Mouse (Mus musculus) stomach, postnatal 0 days (tissue): ENCODE results near the gene Ahcy.

Experiments used
- CTCF ChIP-seq: IDR thresholded peaks from 2 replicates; pipeline ENCODE4 v1.5.1; 2016; ENCODE audit warnings: antibody characterized with exemption, low read depth, mild to moderate bottlenecking, moderate library complexity
- EP300 ChIP-seq: optimal IDR thresholded peaks from 2 replicates; pipeline ENCODE3; 2016; ENCODE audit warnings: antibody characterized with exemption

DNA sequence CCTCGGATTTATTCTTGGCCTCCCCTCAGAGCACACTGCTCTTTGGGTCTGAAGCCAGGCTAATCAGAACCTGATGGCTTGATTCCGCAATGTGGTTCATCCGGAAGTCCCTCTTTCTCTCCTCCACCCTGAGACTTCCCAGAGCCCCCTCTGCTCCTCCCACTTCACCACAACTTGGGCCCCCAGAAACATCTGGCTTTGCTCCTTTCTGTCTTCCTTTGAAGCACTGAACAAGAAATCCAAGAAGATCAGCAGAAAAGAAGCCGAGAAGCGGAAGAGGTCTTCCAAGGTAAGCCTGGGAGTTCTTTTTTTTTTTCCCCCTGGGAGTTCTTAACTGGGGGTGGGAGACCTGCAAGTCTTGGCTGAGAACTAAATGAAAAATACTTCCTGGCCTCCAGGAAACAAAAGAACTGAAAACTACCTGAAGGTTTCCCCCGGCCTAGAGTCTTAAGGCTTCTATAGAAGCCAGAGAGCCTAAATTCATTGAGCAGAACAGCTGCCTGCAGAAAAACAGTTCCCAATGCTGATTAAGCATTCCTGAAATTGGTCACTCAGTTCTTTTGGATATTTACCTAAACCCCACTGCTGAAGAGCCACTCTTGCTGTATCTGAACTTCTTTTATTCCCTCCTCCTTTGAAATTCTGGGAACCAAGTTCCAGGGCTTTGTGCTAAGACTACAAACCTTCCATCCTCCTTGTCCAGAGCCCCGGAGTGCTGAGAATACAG lies 26.7 kb downstream of the Ahcy start:
- TF ChIP-seq CTCF (no peak), EP300 (no peak)
